Mouse (Mus musculus): ENCODE results near the gene Usp8.

The Usp8 gene

GRCm38 (mm10) chr2:126740314-126740713 is 33.2 kb downstream of the Usp8 start:
- DNase-seq (ENCODE audit: low spot score) = no peak

GRCm38 (mm10) chr2:126743389-126743788 is 36.3 kb downstream of the Usp8 start:
- DNase-seq (ENCODE audit: low spot score) = no peak

DNA sequence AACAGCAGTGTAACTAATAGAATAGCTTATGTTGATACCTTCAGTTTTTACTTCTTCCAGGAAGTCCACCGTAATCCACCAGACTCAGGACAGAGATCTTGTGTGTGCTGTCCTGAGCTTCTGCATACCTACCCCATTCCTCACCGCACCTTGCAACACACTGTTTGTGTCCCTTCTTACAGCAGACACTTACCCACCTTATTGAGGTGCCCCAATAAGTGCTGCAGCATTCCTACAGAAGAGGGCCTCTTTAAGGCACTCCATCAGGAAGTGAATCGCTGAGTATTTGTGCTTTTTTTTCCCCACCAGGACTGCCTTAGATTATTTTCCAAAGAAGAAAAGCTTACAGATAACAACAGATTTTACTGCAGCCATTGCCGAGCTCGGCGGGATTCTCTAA is 48.5 kb downstream of the Usp8 start:
- no peak for DNase-seq (ENCODE audit: low spot score)

GRCm38 (mm10) chr2:126759351-126759750 is 52.2 kb downstream of the Usp8 start:
- no peak for DNase-seq (ENCODE audit: low spot score)

DNA sequence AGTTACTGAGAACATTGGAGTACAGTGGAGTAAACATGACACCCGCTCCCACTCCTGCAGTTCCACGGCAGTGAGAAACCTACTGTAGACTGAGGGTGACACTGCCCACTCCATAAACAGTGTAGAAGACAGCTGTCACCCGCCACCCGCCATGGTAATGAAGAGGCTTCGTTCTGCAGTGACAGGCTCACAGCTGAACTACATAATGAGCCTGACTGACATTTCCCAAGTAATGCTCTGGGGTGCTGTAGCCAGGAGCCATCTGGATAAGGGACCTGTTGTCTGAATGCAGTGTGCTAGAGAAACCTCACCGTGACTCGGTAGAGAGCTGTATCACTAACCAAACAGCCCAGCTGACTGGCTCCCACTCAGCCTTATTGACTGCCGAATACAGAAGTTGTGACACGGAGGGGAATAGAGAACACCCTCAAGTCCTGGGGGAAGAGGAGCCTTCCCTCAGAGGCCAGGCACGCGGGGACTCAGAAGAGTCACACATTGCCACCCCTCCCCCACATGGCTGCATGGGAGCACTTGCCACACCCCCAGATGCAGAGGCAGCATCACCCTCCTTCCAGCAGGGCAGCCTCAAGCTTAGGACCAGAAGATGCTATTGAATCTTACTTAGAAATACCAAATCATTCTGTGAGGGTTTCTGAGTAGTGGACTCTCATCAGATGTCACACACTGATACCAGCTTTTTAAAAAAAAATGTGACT is 58.9 kb downstream of the Usp8 start:
- DNase-seq (ENCODE audit: low spot score) = no peak

GRCm38 (mm10) chr2:126767599-126767998 is 60.5 kb downstream of the Usp8 start:
- DNase-seq (ENCODE audit: low spot score) = no peak

- no peak for DNase-seq (ENCODE audit: low spot score)
Observed at GRCm38 (mm10) chr2:126768194-126768593, 61.1 kb downstream of the Usp8 start.

DNA sequence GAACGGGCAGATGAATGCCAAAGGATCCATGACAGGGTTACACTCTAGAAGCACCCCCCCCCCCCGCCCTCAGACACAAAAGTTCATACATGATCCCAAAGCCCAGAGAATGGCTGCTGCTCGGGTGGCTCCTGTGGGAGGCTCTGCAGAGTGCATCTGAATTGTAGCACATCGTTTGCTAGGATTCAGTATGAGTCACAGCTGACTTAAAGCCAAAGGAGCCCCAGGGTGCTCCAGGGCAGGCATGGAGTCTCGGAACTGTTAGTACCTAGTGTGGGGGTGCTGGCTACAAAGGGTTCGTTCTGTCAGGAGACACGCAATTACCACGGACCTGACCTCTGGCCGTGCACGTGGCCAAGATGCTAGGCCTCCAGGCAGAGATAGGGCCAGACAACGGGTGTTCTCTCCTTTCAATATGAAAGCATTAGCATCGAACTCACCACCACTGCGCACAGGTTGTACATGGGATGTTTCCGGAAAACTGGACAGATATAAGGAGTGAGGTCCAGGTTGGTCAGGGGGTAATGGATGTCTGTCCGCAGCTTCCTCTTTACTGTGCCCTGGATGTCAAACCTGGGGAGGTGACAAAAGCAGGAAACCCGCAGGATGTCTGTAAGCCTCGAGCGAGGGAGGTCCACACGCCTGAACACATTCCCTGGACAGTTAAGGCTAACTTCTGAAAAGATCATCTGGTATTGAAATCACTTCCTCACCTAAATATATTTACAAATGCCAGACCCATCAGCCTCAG is 62.5 kb downstream of the Usp8 start:
- no peak for DNase-seq (ENCODE audit: low spot score)

GRCm38 (mm10) chr2:126772217-126772616 is 65.1 kb downstream of the Usp8 start:
- DNase-seq (ENCODE audit: low spot score) = no peak

DNA sequence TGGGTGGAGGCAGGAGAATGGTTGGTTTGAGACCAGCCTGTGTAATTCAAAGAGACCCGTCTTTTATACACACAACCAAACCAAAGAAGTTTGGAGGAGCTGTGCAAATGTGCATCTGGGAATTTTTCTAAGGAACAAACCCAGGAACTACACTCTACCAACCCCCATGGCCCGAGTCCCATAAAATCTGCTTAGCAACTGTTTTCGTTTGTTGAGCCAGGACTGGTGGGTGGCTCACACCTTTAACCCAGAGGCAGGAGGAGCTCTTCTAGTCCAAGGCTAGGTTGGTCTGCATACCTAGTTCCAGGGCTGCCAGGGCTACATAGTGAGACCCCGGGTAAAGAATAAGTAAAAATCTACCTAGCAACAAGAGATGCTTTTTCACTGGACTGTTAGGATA is 68.8 kb downstream of the Usp8 start:
- DNase-seq (ENCODE audit: low spot score) = no peak

GRCm38 (mm10) chr2:126776416-126776815 is 69.3 kb downstream of the Usp8 start:
- no peak for DNase-seq (ENCODE audit: low spot score)

- no peak for DNase-seq (ENCODE audit: low spot score)
Observed at GRCm38 (mm10) chr2:126778806-126779205, 71.7 kb downstream of the Usp8 start.

DNA sequence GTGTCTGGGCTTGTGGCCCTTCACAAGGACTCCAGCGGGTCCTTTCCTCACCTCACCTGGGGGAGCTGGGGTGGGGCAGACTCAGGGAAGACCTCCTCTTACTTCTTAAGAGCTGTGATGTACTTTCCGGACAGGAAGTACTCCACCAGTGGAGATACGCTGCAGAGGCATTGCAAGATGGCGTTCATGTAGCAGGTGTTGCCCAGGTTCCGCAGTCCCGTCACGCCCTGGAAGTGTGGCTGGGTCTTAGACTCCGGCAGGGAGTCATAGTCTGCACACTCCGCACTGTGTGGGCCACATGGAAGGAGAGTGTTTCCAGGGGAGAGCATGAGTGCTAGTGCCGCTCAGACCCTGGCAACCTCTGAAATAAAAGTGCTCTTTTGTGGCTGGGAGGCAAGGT is 73.2 kb downstream of the Usp8 start:
- no peak for DNase-seq (ENCODE audit: low spot score)

DNA sequence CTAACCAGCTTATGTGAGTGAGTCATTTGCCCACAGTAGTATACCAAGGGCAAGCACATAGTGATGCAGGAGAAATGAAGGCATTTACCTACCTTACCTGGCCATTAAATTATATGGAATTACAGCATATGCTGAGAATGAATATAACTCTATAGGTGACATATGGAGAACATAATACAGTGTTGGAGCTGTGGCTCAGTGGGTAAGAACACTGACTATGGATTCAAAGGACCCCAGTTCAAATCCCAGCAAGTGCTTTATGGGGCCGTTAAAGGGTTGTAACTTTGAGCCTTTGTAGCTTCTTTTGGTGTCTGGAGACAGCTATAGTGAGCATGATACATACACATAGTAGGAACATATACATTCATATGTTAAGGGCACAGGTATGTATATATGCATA is 74.3 kb downstream of the Usp8 start:
- no peak for DNase-seq (ENCODE audit: low spot score)

DNA sequence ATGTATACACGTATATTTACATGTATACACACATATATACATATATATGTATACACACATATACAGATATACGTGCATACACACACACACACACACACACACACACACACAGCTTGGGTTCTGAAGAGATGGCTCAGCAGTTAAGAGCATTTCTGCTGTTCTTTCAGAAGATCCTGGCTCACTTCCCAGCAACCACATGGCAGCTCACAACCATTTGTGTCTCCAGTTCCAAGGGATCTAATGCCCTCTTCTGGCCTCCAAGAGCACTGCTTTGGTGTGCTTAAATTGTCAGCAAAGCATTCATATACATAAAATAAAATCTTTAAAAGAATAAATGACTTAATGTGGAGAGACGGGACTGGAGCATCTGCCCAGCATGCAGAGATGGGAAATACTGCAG is 75.3 kb downstream of the Usp8 start:
- DNase-seq (ENCODE audit: low spot score) = peak; percentile 23

DNA sequence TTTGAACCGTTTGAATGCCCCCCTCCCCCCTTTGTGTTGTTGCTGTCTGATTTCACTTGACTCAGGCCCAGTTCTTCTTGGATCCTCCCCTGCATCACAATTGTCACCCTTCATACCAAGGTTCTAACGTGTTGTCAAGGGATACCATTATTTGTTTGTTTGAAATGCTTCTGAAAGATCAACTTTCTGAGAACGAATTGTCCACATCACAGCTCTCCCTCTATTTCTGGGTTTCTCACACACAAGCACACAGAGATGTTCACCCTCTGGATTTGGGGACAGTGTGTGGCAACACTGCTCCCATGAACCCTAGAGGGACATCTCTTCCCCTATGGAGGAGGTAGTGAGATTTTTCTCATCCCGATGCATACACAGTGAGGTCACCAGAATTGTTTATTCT is 76.2 kb downstream of the Usp8 start, which contains the start of gene Usp50:
Gene Usp50 (minus strand): TSS at position 101 of the 400 bp plus-strand sequence.
- no peak for DNase-seq (ENCODE audit: low spot score)

DNA sequence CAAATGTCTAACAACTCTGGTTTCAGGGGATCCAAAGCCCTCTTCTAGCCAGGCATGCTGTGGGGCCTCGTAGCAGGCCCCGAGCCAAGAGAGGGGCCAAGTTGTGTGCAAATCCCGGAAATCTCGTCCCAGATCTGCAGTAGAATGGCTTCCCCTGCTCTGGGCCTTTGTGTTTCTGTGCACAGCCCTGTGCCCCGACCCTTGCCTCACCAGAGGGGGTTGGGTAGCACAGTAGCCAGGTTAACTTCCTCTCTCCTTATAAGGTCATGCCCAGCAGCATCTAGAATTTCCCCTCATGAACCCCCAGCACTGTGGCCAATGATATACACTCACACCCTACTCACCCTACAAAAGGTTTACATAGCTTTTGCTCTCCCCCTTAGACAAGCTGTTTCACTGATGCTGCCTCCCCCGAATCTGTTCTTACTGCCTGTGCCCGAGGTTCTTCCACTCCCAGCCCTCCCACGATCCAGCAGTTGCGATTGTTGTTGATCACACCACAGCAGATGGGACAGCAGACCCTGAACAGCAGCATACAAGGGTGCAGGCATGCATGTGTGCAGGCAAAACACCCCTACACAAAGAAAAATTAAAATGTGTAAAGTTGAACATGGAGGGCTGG is 80.7 kb downstream of the Usp8 start:
- no peak for DNase-seq (ENCODE audit: low spot score)

DNA sequence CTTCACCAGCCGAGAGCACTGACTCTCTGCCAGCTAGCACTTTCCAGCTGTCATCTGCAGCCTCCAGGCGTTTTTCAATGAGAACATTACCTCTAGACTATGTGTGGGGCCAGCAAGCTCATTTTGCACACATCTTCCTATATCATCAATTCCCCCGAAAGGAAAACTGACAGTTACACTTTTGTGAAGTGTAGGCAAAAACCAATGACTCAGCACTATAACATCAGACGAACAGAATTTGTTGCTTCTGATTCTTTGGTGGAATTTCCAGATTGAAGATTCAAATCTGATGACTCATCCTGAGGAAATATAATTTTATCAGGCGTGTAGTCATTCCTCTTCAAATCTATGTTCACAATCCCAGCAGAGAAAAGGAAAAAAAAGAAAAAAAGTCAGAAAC is 85.5 kb downstream of the Usp8 start:
- no peak for DNase-seq (ENCODE audit: low spot score)

GRCm38 (mm10) chr2:126795708-126796107 is 88.6 kb downstream of the Usp8 start:
- no peak for DNase-seq (ENCODE audit: low spot score)

- DNase-seq (ENCODE audit: low spot score) = no peak
Observed at GRCm38 (mm10) chr2:126798455-126798854, 91.3 kb downstream of the Usp8 start.

DNA sequence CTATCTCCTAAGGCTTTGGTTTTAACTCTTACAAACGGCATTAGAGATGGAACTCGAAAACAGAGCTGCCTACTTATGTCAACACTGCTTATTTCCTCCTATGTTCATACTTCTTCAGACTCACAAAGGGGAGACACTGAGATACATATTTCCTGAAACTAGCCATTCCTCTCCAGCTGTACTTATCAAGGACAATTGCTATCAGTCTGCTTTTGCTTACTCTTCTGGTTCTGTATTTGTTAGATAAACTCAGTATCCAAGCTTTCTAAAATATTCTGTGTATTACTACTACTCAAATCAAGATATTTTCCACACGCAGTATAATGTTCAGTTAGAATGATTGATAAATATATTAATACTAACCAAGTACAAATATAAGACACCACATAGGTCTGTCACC is 94.9 kb downstream of the Usp8 start:
- DNase-seq (ENCODE audit: low spot score) = no peak
